Mouse (Mus musculus) adrenal gland, postnatal 10 days (tissue): ENCODE measurements around the gene Adam15. TPM values are rescaled to one million over a fixed set of nuclear protein-coding genes. Genes with fewer than 3 reads are reported as not detected.
A peak's percentile ranks its signal among the peaks of the same experiment; 100 is the strongest.

Experiments
- DNase-seq: peaks from one replicate; pipeline ENCODE4 v3.0.0; 2021; ENCODE audit warnings: mixed read lengths
- total RNA-seq, 2 experiments: library from RNA; stranded (reverse); gene quantifications; 2 replicates each; pipeline ENCODE4 v1.2.3; 2021

Gene Adam15
- total RNA-seq, 2 experiments from 2014 or later = 62.8 to 68.9 TPM

DNA sequence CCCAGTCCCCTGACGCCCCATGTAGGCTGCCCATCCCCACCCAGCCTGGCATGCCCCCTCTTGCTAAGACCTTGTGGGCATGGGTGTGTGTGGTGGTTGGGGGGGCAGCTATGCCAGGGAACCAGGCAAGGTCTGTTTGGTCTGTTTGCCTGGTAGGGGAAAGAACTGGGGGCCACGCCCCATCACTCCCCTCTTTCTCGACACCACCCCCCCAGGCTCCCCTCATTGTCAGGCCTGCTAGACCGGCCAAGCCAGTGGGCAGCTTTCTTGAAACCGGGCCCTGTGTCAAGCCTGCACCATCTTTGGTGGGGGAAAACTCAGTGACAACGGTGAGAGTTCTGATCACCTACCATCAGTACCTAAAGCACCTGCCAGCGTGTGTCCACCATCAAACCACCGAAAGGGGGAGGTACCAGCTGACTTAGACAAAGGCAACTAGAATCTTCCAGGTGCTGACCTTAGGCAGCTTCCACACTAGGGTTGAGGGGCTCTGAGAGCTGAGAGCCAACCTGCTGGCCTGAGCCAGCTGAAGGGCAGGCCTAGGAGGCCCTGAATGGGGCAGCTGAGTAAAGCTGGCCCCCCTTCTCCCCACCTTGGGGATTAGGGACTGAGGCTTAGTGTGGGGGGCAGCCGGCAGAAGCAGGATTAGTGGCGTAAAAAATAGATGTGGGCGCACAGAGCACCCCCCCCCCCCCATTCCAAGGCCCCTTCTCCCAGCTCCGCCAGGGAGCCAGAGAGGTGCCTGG is 34.7 kb upstream of the Adam15 start:
- no peak for DNase-seq

DNA sequence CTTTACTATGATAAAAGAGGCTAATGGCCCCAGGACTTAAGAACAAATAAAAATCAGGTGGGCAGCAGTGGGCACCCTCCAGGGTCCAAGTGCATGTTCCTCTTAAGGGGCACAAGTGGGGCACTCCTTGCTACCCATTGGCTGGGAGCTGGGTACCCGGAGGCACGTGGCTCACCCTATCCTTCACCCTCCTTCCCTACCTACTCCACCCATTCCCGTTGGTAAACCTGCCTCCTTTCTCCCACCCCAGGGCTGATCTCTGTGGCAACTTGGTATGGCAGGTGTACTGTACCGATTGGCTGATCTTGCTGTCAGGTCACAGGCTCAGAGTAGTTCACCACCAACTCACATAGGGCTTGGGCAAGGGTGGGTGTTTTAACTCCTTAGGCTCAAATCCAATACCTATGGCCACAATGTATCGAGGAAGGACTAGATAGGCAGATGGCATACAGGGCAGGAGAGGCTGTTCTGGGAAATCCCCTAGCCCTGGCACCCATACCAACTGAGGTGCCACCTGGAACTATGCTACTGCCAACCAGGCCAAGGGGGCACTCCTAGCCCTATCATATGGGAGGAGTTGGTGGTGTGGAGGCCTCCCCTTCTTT is 34.0 kb upstream of the Adam15 start:
- DNase-seq = no peak

DNA sequence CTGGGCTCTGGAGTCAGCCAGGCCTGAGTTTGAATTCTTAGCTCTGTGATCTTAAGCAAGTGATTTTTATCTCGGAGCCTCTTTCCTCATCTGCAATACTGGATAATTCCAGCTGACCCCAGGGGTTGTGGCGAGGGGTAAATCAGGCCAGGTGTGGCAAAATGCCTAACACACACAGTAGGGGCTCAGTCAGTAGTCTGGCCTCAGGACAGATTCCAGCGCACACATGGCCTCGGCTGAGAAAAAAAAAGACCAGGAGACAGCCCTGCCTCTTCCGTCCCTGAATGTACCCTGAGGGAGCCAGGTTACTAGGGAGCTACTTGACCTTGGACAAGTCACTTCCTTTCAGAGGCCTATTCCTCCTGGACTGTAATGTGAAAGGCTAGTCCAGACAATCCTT is 33.2 kb upstream of the Adam15 start:
- DNase-seq = no peak

DNA sequence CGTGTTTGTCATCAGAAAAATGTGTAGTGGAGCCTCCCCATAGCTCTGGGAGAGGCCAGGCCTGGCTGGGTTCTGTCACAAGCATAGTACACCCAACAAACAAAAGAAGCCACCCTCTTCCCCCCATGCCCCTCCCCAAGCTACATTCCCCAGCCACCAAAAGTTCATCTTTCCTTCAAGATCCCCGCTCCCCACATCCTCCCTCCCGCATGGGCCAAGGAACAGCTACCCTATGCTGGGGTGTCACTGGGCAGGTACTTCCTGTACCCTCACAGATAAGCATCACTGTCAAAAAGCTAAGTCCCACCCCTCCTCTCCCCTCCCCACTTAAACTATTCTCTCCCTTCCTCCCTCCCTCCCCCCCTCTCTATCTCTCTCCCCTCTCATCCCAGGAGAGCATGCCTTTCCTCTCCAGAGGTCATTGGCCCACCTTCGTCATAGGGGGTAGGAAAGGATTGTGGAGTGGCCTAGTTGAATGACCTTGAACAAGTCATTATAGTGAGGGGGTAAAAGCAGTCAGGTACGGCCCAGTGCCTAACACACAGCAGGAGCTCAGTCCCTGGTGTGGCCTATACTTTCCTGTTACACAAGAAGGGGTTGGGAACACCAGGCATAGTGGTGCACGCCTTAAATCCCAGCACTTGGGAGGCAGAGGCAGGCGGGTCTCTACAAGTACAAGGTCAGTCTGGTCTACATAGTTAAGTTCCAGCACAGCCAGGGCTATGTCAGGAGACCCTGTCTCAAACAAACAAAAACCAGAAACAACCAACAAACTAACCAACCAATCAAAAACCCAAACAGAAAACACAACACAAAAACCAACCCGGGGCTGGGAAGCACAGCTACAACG is 32.5 kb upstream of the Adam15 start:
- DNase-seq = no peak

DNA sequence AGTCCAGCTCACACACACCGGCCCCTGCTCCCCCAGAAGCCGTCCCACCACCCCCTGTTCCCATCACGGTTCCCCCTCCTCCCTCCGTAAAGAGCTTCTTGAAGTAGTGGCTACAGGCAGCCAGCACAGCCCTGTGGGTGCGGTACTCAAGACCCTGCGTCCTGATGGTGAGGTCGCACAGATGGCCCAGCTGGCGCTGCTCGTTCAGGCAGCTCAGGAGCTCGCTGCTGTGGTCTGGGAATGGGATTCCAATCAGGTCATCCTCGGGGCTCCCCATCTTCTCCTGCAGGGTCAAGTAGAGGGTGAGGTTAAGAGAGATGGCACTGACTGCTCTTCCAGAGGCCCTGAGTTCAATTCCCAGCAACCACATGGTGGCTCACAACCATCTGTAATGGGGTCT is 31.4 kb upstream of the Adam15 start:
- no peak for DNase-seq

DNA sequence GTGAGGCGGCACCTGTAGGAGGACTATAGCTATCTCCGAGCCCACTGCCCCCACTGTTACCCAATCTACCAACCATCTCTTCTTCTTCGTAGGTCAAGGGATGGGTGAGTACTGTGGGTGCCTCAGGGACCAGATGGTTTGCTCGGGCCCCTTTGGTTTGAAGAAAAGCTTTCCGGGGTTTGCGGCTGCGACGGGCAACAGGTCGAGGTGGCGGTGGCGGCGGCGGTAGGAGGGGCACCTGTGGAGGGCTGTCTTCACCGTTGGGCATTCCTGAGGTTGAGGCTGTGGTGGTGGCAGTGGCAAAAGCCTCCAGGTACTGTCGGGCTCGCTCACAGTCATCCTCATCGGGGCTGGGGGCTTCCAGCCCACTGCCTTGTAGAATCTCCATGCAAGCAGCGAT is 30.9 kb upstream of the Adam15 start:
- DNase-seq = no peak

DNA sequence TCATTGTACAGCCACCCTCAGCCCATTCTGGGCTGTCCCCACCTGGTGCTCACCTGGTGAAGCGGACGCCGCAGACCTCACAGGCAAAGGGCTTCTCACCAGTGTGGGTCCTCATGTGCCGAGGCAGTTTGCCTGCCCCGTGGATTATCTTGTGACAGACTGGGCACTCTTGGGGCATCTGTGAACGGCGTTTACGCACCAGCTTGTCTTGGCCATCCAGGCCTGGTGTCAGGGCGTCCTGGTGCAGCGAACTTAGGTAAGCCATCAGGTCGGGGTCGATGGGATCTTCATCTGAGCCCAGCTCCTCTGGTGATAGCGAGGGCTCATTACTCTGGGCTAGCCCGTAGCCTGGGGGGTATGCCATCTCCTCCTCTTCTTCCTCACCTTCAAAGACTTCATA is 30.5 kb upstream of the Adam15 start:
- no peak for DNase-seq

DNA sequence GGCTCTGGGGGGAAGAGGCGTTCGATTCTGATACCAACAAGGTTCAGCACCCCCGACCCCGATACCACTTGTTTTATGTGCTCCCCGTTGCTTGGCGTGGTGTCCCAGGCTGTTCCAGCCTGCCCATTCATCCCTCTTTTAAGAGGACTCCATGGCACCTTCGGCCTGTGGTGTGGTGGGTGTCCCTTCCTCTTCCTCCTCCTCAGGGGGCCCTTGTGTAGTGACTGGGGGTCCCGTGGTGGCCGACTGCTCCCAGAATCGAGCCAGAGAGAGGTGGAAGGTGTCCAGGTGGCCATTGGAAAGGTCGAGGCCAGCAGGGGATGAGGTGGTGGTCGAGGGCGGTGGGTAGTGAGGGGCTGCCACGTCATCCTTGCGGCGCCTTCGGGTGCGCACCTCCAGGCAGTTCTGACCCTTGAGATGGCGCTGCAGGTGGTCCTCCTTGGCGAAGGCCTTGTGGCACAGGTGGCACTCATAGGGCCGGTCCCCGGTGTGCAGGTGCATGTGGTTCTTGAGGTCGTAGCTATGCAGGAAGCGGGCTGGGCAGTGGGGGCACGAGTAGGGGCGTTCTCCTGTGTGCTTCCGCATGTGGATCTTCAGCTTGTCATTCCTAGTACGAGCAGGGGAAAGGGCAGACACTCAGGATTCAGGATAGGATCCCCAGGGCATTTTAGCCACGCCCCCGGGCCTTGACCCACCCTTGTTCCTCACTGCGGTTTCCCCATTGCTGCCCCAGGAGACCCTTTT is 29.8 kb upstream of the Adam15 start:
- peak; percentile 70 for DNase-seq

DNA sequence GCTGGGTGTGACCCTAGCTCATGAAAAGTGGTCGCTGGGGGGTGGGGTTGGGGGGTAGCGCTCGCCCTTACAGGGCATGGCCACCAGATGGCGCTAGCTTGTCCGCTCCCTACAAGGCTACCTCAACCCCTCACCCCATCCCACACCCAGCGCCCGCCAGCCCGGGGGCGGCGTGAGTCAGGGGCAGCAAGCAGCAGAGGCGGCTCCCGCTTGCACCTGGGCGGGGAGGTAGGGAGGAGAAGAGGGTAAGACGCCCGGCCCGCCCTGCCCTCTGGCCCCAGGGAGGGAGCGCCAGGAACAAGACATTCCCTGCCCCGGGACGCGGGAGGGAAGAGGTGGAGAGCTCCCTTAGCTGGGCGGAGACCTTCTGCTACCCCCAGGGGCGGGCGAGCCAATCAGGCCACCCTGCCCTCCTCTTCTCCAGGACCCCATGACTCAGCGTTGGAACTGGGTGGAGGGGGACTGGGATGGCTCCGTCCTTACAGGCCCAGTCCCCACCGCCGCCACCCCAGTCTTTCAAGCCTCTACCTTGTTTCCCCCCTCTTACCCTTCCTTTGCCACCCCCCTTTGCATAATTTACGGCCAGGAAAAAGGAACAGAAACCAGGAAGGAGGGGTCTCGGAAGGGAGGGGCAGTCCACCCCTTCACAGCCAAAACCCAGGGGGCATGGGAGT is 28.7 kb upstream of the Adam15 start:
- DNase-seq = peak; percentile 83

DNA sequence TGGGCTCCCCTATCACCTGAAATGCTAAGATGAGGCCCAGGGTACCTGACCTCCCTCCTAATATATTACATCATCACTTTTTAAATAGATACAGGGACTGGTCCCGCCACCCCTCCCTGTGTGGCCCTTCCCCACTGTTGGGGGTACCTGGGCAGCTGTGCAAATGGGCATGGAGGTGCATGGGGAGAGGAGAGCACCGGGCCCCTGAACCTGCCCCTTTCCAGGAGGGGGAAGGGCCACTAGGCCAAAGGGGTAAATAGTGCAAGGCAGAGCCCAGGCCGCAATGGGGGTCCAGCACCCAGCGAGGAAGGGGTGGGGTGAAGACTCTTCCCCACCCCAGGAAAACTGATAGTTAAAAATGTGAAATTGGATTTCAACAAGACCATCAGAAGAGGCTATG is 28.0 kb upstream of the Adam15 start:
- DNase-seq = peak; percentile 17

DNA sequence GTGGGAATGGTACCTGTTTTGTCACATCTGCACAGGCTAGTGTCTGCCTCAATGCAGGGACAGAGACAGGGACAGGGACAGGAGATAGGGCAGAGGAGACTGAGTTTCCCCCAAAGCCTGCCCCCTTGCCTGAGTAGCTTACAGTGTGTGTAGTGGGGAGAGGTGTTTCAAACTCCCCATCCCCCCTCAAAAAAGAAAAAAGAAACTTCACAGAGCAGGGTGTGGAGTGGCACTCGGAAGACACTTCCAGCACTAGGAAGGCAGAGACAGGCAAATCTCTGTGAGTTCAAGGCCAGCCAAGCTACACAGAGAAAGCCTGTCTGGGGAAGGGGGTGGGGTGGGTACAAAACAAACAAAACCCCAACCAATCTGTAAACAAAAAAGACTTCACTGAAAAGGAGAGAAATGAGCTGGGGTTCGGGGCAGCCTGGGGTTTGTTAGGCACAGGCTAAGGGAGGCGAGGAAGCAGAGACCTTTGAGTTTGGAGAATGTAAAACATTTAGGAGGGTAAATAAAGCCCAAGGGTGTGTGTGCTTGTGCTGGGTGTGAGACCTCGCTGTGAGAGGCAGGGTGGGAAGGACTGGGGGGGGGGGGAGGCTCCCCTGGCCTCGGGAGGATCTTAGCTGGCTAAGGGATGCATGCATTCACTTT is 23.9 kb upstream of the Adam15 start:
- no peak for DNase-seq

DNA sequence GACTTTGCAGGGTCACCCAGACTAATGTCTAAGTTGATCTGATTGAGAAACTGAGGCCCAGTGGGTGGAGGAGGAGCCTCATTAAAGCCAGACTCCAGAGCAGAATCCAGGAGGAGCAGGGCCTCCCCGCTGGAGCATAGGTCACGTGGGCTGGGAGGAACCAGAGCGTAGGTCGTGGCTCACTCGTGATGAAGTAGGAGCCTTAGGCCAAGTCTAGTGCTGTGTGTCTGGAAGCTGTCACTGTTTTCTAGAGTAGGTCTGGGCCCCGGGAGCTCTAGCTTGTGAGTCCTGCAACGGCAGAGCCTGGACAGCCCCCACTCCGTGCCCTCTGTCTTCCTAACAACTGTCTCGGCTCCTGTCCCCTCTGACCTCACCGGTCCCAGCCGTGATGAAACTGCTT is 17.5 kb upstream of the Adam15 start:
- peak; percentile 40 for DNase-seq

DNA sequence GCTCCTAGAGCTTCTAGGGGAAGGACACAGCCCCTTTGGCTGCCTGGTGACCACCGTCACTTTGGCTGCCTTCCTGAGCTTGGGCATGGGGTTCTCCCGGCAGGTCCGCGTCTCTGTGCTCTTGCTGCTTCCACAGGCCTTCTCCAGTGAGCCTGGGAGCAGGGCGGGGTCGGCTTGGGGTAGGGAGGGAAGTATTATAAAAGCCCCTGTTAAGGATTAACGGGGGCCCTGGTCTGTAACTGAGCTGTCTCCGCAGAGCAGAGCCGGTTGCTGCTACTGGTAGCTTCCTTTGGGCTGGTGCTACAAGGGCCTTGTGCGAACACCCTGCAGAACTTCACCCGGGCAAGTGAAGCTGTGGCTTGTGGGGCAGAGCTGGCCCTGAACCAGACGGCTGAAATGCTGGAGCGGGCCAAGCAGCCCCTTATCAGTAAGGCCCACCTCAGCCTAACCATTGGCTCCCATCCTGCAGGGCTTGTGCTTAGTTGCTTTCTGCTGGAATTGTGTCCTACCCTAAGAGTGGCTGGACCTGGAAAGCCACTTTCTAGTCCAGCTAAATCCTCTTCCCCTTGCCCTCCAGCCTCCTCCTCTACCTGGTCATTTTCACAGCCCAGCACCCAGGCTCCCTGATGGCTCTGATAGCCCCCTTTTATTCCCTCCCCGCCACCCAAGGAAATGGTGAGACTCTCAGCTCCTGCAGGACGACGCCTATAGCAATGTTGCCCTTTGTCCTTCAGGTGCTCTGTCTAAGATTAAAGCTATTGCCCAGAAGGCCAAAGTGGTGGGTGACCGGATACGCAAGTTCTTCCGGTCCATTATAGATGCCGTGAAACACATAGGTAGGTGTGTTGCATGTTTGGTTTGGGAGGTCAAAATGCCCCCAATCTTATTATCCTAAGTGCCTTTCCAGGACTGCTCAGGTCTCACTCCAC is 16.0 kb upstream of the Adam15 start:
- no peak for DNase-seq

DNA sequence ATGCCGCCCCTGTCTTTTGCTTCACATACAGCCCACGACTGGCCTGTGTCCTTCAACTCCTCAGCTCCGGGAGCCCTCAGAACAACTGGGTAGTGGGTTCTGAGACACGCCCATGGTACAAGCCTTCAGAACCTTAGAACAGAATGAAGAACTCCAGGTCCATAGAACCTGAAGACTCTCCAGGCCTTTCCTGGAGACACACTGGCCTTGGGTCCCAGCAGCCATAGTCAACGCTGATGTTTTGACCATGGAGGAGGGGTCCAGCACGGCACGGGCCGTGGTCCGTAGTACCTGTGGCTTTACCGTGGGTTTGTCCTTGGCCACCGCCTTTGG is 15.3 kb upstream of the Adam15 start, which contains the start of gene Dcst1:
Gene Dcst1 (minus strand): TSS at position 101 of the 333 bp plus-strand sequence.
- no peak for DNase-seq

DNA sequence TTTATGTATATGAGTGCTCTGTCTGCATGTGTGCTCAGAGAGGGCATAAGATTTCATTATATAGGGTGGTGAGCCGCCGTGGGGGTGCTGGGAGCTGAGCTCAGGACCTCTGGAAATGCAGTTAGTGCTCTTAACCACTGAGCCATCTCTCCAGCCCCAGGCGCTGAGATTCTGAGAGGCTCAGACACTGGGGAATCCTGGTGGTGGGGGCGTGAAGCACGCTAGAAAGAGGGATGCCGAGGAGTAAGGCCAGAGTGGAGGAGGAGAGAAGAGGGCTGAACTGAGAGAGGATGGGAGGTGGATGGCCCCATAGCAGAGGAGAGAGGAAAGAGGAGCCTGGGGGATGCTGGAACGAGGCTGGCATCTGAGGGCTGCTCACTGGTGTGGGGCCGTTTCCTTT is 14.8 kb upstream of the Adam15 start:
- DNase-seq = no peak

DNA sequence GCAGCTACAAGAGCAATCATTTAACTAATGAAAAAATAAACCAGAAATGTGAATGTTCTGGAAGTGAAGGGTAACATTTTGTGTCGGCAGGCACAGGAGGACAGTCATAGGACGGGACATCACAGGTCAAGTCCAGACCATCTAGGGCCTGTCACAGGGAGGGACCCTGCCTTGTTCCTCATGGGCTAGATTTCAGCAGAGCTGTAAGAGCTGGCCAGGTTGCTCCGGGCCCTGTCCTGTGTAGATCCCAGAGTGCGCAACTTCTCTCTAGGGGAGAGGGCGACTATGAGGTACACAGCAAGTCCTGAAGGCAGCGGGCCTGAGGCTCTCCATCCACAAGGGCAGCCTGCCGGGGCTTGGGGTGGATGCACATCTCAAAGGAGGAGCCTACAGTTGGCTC is 11.9 kb upstream of the Adam15 start, which contains the start of gene Dcst2:
Gene Dcst2 (plus strand): TSS at position 301 of the 400 bp plus-strand sequence.
- DNase-seq = no peak

DNA sequence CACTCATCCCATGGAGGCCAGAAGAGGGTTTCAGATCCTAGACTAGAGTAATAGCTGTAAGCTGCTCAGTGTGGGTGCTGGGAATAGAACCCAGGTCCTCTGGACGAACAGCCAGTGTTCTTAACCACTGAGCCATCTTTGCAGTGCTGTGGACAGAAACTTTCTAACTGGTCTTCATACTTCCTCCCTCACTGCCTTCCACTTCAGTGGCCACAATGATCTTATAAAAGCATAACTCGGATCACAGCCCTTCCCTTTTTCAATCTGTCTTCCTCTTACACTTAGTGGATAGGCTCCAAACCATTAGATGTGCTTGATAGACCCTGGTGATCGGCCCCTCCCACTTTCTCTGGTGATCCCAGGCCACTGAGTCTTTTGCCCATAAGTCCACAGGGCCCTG is 10.4 kb upstream of the Adam15 start:
- no peak for DNase-seq

DNA sequence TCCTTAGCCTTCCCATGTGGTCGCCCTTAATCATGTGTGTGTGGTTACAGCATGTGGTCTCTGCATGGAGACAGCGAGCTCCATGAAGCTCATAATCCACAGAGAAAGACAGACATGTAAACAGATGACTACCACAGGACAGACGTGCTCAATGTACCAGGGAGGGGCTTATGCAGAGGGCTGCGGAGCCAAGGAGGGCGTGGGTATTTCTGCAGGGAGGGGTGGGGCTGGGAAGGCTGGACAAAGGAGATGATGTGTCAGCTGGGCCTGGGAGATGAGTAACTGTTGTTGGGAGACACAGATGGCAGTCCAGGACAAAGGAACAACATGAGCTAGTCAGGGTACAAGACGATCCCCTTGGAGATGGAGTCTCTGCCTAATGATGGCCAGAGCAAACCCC is 9.8 kb upstream of the Adam15 start:
- no peak for DNase-seq

DNA sequence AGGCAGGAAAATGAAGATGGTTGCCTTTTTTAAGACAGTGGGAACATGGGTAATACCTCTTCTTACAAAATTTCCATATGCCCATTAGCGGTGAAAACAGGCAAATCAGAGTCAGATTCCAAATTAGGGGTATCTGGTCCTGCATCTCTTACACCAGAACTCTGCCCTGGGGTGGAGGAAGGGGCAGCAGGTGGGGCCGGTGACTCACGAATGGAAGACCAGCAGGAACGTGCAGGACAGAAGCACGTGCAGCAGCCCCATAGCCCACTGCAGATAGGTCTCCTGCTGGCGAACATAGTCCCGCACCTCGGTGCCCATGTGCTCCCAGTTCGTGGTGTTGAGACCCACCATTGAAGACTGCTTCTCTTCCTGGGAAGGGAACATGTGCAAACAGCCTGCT is 6.2 kb upstream of the Adam15 start:
- no peak for DNase-seq

DNA sequence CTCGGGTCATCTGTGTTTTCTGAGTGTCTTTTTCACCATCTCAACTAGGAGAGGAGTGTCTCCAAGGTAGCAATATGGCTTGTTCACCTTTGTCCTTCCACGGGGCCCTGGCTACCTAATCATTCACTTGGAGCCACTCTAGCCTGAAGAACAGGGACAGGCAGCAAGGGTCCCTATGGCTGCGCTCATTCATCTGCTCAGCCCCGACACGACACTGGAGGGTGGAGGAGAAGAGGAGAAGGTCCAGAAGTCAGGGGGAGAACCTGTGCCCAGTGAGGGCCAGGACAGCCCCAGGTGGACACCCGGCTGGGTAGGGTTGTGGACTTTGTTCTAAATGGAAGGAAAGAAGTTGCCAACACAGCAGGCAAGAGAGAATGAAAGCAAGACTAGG is 5.7 kb upstream of the Adam15 start:
- no peak for DNase-seq
